Mouse (Mus musculus) embryonic fibroblast, embryonic 13.5 days (primary cell): ENCODE results near the gene Jam2. TPM values are rescaled to one million over a fixed set of nuclear protein-coding genes. Genes with fewer than 3 reads are reported as not detected.

Experiments
- H3K27ac ChIP-seq: 2 replicates; pipeline ENCODE4 v1.5.1; 2012; ENCODE audit warnings: low read length, control low read depth, inconsistent platforms; ENCODE audit not compliant: insufficient read depth
- H3K4me1 ChIP-seq: 2 replicates; pipeline ENCODE4 v1.6.1; 2011; ENCODE audit warnings: low read length; ENCODE audit not compliant: control insufficient read depth, insufficient read depth
- H3K4me3 ChIP-seq: 2 replicates; pipeline ENCODE4 v1.5.1; 2011; ENCODE audit warnings: mild to moderate bottlenecking, control low read depth, low read length; ENCODE audit not compliant: insufficient read depth
- CTCF ChIP-seq: IDR thresholded peaks from 2 replicates; pipeline ENCODE4 v1.5.1; 2011; ENCODE audit warnings: mild to moderate bottlenecking, control low read depth, low read length, moderate library complexity, borderline replicate concordance; ENCODE audit not compliant: insufficient read depth
- POLR2A ChIP-seq: IDR thresholded peaks from 2 replicates; pipeline ENCODE4 v1.6.1; 2011; ENCODE audit warnings: low read depth, mild to moderate bottlenecking, control low read depth, low read length, moderate library complexity
- polyA plus RNA-seq: library from polyadenylated mRNA; stranded (reverse); fragments of >200 nt; gene quantifications from 2 replicates; pipeline ENCODE4 v1.2.4, GENCODE M21; 2011; ENCODE audit warnings: low read depth; ENCODE audit not compliant: missing spikeins, insufficient read length

Jam2 gene
- polyA plus RNA-seq, 1 experiment, result 5.5 TPM

- Histone ChIP-seq H3K4me1 (no peaks in the 10 kb centered on the region), H3K27ac (peak overlapping the region; percentile 88), H3K4me3 (peak overlapping the region; percentile 91)
- TF ChIP-seq CTCF, result no peak
- peak; percentile 87 for TF ChIP-seq POLR2A
Observed at GRCm38 (mm10) chr16:84835823-84836743, 62.2 kb downstream of the Jam2 start.

- TF ChIP-seq POLR2A, result no peak
- TF ChIP-seq CTCF, result no peak
- no peak overlapping the region for H3K27ac ChIP-seq
- H3K4me1 ChIP-seq, result no peaks in the 10 kb centered on the region
- no peak overlapping the region for H3K4me3 ChIP-seq
Observed at GRCm38 (mm10) chr16:84838576-84838975, 64.7 kb downstream of the Jam2 start.

- no peak for TF ChIP-seq POLR2A
- no peak for TF ChIP-seq CTCF
- Histone ChIP-seq H3K4me1 (no peaks in the 10 kb centered on the region), H3K27ac (no peak overlapping the region), H3K4me3 (no peak overlapping the region)
Observed at GRCm38 (mm10) chr16:84853492-84853891, 79.6 kb downstream of the Jam2 start.

GRCm38 (mm10) chr16:84864656-84865055 lies 90.7 kb downstream of the Jam2 start:
- Histone ChIP-seq H3K4me3 (no peak overlapping the region), H3K4me1 (no peaks in the 10 kb centered on the region), H3K27ac (no peak overlapping the region)
- TF ChIP-seq CTCF, result no peak

- no peaks in the 10 kb centered on the region for H3K4me1 ChIP-seq
- no peak overlapping the region for H3K27ac ChIP-seq
- TF ChIP-seq CTCF, result no peak
- TF ChIP-seq POLR2A, result no peak
- H3K4me3 ChIP-seq, result no peak overlapping the region
Observed at GRCm38 (mm10) chr16:84873805-84874204, 99.9 kb downstream of the Jam2 start.

- Histone ChIP-seq H3K4me3 (no peak overlapping the region), H3K27ac (no peak overlapping the region), H3K4me1 (no peaks in the 10 kb centered on the region)
- TF ChIP-seq CTCF (peak; percentile 15; the same call in 1 of the 2 replicates), POLR2A (no peak)
Observed at GRCm38 (mm10) chr16:84875012-84875717, 101.2 kb downstream of the Jam2 start.

Other genes starting within 250 kb of the Jam2 start
- gene Mrpl39, start 38.4 kb upstream of the Jam2 start, polyA plus RNA-seq, result 23.2 and 26.8 TPM in 2 replicates
- gene Gabpa, start 60.8 kb downstream of the Jam2 start, polyA plus RNA-seq, result 64.0 and 68.9 TPM in 2 replicates
- gene Atp5j, start 61.5 kb downstream of the Jam2 start, polyA plus RNA-seq, result 264 and 270 TPM in 2 replicates